Mouse (Mus musculus) frontal cortex, postnatal 14 days (tissue): ENCODE measurements around the gene Pim3.
"Not testable (repeated sequence)": the region's sequence is repeated elsewhere in the genome, so short reads cannot be mapped to it uniquely, and the experiment has no call there.

ENCODE experiments used
- DNase-seq, 2 experiments: peaks; one replicate each; pipeline ENCODE4 v3.0.0; 2022; ENCODE audit warnings: low spot score in 2 of 2

The Pim3 gene

GRCm38 (mm10) chr15:88861772-88862622 is at the start of gene Pim3:
TSS of gene Pim3 (plus strand) at chr15:88862186.
- DNase-seq: peak; percentile 96 to 97

DNA sequence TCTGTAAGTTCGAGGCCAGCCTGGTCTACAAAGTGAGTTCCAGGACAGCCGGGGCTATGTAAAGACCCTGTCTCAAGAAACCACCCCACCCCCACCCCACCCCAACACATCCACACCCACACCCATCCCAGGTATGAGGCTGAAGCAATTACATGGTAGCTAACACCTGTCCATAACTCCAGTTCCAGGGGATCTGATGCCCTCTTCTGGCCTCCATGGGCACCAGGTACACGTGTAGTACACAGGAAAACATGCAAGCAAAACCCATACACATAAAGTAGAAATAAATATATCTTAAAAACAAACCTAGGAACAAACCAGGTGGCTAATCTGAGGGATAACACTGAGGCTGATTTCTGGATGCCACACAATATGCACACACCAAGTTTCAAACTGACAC is 48.7 kb upstream of the Pim3 start:
- no peak for DNase-seq

DNA sequence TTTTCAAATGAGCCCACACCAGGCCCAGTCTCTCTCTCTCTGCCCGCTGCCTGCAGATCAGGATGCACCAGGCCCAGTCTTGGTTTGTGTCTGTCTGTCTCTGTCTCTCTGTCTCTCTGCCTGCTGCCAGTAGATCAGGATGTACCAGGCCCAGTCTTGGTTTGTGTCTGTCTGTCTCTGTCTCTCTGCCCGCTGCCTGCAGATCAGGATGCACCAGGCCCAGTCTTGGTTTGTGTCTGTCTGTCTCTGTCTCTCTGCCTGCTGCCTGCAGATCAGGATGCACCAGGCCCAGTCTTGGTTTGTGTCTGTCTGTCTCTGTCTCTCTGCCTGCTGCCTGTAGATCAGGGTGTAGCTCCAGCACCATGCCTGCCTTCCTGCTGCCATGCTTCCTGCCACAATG is 48.1 kb upstream of the Pim3 start:
- DNase-seq: not testable (repeated sequence)

- no peak for DNase-seq
Observed at GRCm38 (mm10) chr15:88814411-88815047, 47.5 kb upstream of the Pim3 start.

DNA sequence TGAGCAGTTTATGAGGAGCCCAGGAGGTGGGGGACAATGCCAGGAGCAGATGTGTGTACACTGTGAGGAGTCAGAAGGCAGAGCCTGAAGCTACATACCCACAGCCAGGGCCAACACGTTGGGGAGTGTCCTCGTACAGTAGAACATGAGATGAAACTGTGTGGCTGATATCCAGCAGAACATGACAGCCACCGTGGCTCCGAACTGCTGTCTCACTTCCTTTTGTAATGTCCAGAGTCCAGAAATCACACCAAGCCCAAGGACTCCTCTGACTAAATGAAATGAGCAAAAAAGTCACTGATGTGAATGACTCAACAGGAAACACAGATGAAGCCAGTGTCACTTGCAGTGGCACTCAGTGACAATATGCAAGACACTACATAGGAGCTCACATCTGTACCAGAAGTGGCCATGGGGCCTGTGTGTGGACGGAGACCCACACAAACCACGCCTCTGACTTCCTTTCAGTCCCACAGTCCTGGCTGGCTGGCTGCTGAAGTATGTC is 46.7 kb upstream of the Pim3 start:
- no peak for DNase-seq

GRCm38 (mm10) chr15:88819026-88819905 is 42.7 kb upstream of the Pim3 start, which contains the start of the genes Alg12 and Creld2:
TSS of gene Alg12 (minus strand) at chr15:88819318.
TSS of gene Creld2 (plus strand) at chr15:88819646.
- peak; percentile 100 for DNase-seq

DNA sequence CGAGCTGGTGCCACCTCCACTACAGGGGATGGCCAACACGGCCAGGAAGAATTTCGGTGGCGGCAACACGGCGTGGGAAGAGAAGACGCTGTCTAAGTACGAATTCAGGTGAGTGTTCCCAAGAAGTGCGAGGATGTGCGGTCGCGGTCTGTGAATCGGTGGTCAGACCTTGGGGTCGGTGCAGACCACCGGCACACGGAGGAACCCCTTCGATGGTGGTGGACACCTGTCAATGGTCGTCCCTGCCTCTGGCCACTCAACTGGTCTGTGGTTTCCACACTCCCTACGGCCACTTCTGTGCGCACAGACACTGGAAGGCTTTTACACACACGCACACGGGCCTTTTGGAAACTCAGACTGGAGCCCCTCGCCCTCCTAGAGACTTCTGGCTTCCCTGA is 42.1 kb upstream of the Pim3 start:
- DNase-seq: peak in 1 of 2 experiments; percentile 17

DNA sequence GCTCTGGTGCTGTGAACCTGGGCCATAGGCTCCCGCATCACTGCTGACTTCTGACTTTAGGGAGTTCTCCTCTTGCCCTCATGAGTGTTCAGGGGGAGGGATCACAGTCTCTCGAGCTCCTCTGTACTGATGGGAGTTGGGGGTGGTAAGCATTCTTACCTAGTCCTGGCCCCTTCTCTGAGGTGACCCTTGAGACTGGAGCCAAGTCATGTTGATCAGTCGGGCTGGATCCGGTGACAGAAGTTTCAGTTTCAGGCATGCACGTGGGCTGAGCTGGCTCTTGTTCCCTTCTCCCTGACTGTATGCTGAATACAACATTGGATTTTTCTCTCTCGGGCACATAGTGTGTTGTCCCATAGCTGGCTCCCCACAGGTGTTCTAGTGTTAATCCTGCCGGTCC is 40.6 kb upstream of the Pim3 start:
- DNase-seq: no peak

- no peak for DNase-seq
Observed at GRCm38 (mm10) chr15:88822513-88822912, 39.5 kb upstream of the Pim3 start.

DNA sequence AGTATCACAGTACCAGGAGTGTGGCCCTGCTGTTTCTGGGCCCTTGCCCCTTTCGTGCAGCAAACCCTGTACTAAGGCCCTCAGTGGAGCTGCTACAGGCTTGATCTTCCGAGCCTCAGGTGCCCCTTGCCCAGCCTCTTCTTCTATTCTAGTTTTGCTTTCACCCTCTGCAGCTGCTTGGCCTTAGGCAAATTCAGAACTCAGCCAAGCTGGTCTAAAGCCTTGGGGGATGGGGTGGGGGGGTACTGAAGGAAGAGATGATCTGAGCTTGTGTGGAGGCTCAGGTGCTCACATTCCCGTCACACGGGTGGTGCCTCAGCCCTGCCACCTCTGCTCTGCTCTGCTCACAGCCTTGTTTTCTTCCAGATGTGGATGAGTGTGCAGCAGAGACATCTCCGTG is 38.6 kb upstream of the Pim3 start:
- DNase-seq: no peak

- DNase-seq: no peak
Observed at GRCm38 (mm10) chr15:88827466-88827865, 34.5 kb upstream of the Pim3 start.

DNA sequence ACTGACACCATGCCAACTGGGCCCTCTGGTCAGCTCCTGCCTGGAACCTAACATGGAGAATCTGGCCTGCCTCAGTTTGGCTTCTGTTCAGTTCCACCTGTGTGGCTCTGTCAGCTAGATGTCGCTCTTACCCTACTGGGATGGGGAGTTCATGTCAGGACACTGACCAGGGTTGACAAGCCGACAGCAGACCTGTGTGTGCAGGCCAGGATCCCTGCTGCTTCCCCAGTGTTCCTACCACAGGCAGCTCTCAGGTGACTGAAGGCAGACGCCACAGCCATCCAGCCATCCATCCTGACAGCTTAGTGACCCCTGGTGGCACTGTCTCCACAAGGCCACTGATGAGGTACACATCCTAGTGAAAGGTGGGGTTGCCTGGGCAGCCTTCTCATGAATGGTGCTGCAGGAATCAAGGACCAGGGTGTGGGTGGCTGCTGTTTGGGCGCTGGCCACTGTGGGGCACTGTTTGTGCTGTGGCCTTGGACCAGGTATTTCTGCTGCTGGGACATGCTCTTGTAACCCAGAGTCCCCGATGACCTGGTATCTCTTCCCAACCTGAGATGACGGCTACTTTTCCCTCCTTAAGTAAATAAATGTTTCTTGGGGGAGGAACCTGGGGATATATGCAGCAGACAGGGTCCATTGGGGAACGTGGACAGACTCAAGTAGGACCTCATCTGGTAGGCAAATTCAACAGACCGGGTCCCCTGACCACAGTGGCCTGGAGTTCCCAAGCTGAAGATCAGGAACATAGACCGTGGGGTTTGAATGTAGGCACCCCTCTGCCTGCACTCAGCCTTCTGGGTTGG is 33.8 kb upstream of the Pim3 start:
- peak; percentile 33 to 54 for DNase-seq

GRCm38 (mm10) chr15:88828800-88829705 is 32.9 kb upstream of the Pim3 start:
- DNase-seq: peak; percentile 71 to 85

- DNase-seq: peak in 1 of 2 experiments; percentile 14
Observed at GRCm38 (mm10) chr15:88829791-88830440, 32.1 kb upstream of the Pim3 start.

DNA sequence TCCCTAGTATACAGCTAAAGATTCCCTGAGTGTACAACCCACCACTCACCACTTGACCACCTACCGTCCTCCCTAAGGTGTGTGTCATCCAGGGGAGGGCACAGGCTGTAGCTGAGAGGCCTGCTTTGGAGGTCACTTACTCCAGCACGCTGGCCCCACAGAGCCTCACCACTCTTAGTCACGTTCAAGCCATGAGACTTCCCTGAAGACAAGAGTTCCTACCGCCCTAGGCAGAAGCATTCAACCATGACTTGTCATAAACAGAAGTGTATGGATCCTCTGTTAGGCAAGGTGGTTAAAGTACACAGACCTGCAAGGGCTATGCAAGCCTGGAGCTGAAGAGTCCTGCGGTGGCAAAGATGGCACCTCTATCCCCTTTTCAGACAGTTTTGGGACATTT is 31.3 kb upstream of the Pim3 start:
- no peak for DNase-seq

- no peak for DNase-seq
Observed at GRCm38 (mm10) chr15:88831482-88831881, 30.5 kb upstream of the Pim3 start.

GRCm38 (mm10) chr15:88832536-88832935 is 29.4 kb upstream of the Pim3 start:
- no peak for DNase-seq

- DNase-seq: no peak
Observed at GRCm38 (mm10) chr15:88836031-88836430, 26.0 kb upstream of the Pim3 start.

DNA sequence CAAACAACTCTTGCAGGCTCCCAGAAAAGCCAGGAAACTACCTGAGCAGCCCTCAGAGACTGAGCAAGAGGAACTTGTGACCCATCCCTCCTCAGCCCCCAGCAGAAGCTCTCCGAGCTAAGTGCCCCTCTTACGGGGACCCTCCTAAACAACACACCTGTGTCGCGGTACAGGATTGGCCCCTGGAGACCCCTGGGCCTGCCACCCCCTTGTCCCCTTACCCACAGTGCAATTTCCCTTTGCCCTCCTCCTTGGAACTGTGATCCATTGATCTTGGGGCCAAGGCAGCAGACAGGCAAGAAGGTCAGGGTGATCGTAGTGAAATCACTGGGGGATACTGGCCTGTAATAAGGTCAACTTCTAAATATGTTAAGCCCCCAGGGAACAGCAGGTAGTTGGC is 25.4 kb upstream of the Pim3 start:
- DNase-seq: no peak
